Mouse (Mus musculus) 416B (cell line): ENCODE results near the gene Ms4a13.
"Not testable (repeated sequence)": the region's sequence is repeated elsewhere in the genome, so short reads cannot be mapped to it uniquely, and the experiment has no call there.

Experiments used
- DNase-seq: peaks from one replicate; pipeline ENCODE4 v3.0.0; 2011; ENCODE audit warnings: low read depth

Ms4a13 gene

GRCm38 (mm10) chr19:11196546-11196945 lies at the start of gene Ms4a13:
Ms4a13 (minus strand) TSS chr19:11196737.
- DNase-seq = no peak

- DNase-seq = peak; percentile 16
Measured at GRCm38 (mm10) chr19:11244230-11244629, 47.7 kb upstream of the Ms4a13 start.

DNA sequence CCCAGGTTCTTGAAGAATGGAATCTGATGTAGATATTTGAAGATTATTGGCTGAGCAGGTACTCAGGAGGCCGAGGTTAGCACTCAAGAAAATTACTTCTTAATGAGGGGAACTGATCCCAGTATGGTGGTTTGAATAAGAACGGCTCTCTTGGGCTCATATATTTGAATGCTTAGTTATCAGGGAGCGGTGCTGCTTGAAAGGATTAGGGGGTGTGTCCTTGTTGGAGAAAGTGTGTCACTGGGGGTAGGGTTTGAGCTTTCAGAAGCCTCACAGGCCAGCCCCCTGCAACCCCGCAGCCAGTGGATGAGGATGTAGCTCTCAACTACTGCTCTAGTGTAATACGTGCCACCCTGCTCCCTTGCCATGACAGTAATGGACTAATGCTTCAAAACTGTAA lies 46.0 kb upstream of the Ms4a13 start:
- no peak for DNase-seq

- no peak for DNase-seq
Measured at GRCm38 (mm10) chr19:11235820-11236219, 39.3 kb upstream of the Ms4a13 start.

DNA sequence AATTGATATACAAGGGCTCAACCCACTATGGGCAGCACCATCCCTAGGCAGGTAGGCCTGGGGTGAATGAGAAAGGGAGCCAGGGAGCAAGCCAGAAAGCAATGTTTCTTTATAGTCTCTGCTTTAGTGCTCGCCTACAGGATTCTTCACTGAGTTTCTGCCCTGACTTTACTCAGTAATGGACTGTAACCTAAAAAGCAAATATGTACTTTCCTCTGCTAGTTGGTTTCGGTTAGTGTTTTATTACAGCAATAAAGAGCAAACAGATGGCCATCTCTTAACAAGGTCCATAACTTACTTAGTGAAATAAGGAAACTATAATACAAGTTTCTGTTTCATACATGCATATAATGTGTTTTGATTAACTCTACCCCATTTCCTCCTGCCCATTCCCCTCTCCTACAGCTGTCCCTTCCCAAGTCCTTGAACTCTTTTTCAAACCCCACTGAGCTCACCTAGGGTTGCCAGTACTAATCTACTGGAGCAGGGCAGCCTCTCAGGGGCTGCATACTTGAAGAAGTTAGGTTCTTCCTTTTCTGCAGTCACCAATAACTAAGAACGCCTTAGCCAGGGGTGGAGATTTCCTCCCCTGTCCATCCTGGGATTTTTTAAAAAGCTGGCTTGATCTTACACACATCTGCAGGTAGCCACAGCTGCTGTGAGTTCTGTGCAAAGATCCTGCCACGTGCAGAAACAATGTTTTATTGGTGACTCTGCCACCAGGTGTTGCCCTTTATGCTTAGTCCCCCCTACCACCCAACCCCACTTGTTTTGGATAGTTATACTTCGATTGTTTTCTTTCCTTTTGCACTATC lies 38.6 kb upstream of the Ms4a13 start:
- DNase-seq = no peak

- peak; percentile 1 for DNase-seq
Measured at GRCm38 (mm10) chr19:11234244-11234643, 37.7 kb upstream of the Ms4a13 start.

DNA sequence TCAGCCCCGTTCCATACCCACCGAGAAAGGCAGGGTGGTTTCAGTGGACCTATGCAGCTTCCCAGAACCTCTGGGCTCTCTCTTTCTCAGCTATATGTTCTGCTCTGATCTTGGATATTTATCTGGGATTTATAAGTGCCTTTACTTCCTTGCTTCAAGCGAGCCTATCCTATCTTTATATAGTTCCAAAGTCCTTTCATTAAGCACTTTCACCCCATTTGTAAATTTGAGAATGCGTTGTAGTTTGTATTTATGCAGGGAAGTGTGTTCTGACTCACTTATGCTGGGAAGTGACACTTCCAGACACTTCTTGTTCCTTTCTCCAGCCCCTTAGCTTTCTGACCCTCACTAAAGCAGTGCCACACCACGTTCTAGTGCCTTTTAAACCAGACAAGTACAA lies 35.8 kb upstream of the Ms4a13 start, which contains the start of gene Ms4a12:
Gene Ms4a12 (minus strand): TSS at position 101 of the 400 bp plus-strand sequence.
- no peak for DNase-seq

DNA sequence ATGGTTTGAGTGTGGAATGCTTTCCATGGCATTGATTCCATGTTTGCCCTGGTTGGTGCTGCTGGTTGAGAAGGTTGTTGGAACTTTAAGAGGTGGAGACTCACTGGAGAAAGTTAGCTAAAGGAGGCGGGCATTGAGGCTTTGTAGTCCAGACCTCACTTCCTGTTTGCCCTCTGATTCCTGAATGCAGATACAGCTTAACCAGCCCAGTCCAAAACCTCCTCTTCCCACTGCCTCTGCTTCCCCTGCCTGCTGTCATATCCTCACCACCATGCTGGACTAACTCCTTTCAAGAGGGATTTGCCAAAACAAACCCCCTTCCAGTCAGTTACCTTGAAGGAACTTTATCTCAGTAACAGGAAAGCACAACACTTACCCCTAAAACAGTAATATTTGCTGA lies 4.0 kb downstream of the Ms4a13 start:
- DNase-seq = peak; percentile 5

DNA sequence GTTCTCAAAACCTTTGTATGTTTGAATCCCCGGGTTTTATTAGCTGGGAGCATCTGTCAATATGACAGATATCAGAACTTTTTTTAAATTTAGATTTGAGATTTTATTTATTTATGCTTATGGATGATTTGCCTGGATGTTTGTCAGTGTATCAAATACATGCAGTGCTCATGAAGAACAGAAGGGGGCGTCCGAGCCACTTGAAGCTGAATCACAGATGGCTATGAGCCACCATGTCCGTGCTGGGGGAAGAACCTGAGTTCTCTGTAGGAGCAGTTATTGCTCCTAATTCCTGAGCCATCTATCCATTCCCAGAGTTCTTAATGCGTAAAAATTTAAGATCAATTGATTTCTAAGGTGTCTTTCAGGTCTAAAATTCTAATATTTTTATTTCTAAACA lies 12.4 kb downstream of the Ms4a13 start:
- peak; percentile 35 for DNase-seq

DNA sequence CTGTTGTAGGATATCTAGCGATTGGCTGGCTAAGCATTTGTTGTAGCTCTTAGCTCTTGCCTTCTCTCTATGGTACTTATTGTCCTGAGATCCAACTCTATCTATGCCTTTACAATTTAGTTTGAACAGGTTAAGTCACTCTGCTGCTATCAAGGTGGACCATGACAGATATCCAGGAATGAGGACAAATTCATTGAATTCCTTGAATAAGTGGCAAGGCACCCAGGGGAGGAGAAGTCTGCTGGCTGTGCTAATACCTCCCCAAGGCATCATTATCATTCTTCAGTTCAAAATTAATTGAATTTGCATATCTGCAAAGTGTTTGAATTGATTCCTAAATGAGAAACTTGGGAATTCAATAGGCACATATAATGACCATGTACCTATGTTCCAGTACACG lies 19.1 kb downstream of the Ms4a13 start:
- no peak for DNase-seq

GRCm38 (mm10) chr19:11165172-11165571 lies 31.4 kb downstream of the Ms4a13 start, which contains the start of gene 1700025F22Rik:
1700025F22Rik (minus strand) TSS chr19:11165320.
- DNase-seq = peak; percentile 7

- not testable (repeated sequence) for DNase-seq
Measured at GRCm38 (mm10) chr19:11157890-11158289, 38.6 kb downstream of the Ms4a13 start.

DNA sequence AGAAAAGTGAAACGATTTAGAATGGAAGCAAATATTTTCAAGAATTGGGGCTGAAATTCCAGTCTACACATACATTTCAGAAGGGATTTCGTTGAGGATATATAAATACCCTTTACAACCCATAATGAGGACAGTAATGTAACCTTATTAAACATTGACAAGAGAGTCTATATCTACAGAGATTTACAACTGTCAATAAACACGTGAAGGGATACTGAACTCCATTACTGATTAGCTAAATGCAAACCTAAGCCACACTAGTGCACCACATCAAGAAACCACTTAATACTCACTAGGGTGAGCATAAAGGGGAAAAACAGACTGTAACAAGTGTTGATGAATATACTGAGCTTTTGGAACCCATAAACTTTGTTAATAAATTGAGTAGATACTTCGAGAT lies 61.2 kb downstream of the Ms4a13 start:
- no peak for DNase-seq

- no peak for DNase-seq
Measured at GRCm38 (mm10) chr19:11134852-11135251, 61.7 kb downstream of the Ms4a13 start.

GRCm38 (mm10) chr19:11130776-11131175 lies 65.8 kb downstream of the Ms4a13 start, which contains the start of gene 1700017D01Rik:
1700017D01Rik (minus strand) TSS chr19:11130876.
- DNase-seq = not testable (repeated sequence)

GRCm38 (mm10) chr19:11129702-11130101 lies 66.8 kb downstream of the Ms4a13 start:
- DNase-seq = peak; percentile 10

GRCm38 (mm10) chr19:11121016-11121420 lies 75.5 kb downstream of the Ms4a13 start:
- not testable (repeated sequence) for DNase-seq
